Mouse (Mus musculus) embryonic facial prominence, embryonic 10.5 days (tissue): ENCODE results near the gene Ric3. TPM values are rescaled to one million over a fixed set of nuclear protein-coding genes. Genes with fewer than 3 reads are reported as not detected.
A peak's percentile ranks its signal among the peaks of the same experiment; 100 is the strongest.

Experiments
- DNase-seq: peaks from one replicate; pipeline ENCODE4 v3.0.0-alpha.2; 2017; ENCODE audit warnings: low spot score
- H3K27ac ChIP-seq: fragments of 300-500 bp; sonication (generic); replicated peaks from 2 replicates; pipeline ENCODE4 v1.5.1; 2016; ENCODE audit warnings: mild to moderate bottlenecking
- H3K27me3 ChIP-seq: fragments of 300-500 bp; sonication (generic); replicated peaks from 2 replicates; pipeline ENCODE4 v1.6.1; 2016; ENCODE audit warnings: low read depth, mild to moderate bottlenecking; ENCODE audit not compliant: poor library complexity, severe bottlenecking
- H3K36me3 ChIP-seq: fragments of 300-500 bp; sonication (generic); replicated peaks from 2 replicates; pipeline ENCODE4 v1.6.1; 2016; ENCODE audit warnings: mild to moderate bottlenecking, moderate library complexity
- H3K4me1 ChIP-seq: fragments of 300-500 bp; sonication (generic); 2 replicates; pipeline ENCODE4 v1.6.1; 2016
- H3K4me3 ChIP-seq: fragments of 300-500 bp; sonication (generic); 2 replicates; pipeline ENCODE4 v1.5.1; 2016; ENCODE audit warnings: mild to moderate bottlenecking, moderate library complexity
- H3K9me3 ChIP-seq: fragments of 300-500 bp; sonication (generic); 2 replicates; pipeline ENCODE4 v1.6.1; 2016; ENCODE audit warnings: mild to moderate bottlenecking
- WGBS: fragments of 180-500 bp; shearing (Covaris S2); methylation state at CpG from one replicate; pipeline ENCODE4 v1.1.7; 2016; 5-methylcytosine and 5-hydroxymethylcytosine counted together
- polyA plus RNA-seq: library from polyadenylated mRNA; unstranded; fragments of >200 nt; fragmentation: Nextera tagmentation; extraction: Ambion mirVana; gene quantifications from 2 replicates; pipeline ENCODE4 v1.2.1, GENCODE M21; 2016

Ric3 gene
- polyA plus RNA-seq, 1 experiment from 2014 or later, result 9.0 TPM

DNA sequence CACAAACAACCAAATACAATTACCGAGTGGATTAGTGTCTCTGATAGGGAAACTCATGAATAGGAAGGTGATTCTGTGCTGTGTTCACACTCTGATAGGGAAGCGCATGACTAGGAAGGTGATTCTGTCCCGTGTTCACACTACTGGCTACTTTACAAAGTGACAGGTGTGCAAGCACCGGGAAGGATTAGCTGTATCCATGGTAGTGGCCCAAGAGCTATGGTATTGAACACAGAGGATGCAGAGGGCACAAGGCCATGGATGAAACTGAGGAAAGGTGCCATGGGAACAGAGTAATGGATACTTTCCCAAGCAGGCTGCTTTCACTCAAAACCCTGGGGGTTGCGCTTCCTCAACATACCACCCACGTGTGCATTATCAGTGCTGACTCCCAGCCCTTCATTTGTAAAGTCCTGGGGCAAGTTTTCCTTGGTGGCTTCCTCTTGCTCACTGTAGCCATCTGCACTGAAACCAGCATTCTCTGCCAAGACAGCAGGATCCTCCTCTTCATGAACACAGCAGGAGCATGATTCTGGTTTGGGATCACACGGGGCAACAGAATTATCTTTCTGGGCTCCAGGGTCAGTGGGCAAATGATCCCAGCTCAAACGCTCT lies 44.9 kb downstream of the Ric3 start:
- H3K4me3 ChIP-seq, result no peak overlapping the region
- H3K27ac ChIP-seq, result no peak overlapping the region
- no peak for DNase-seq
- no peaks in the 10 kb centered on the region for H3K27me3 ChIP-seq
- 0 out of 2 replicates have a peak, but pooled peaks cover 5% of the 10 kb centered on the region for H3K36me3 ChIP-seq
- 80% methylated on average over 8 of the region's 8 CpGs for WGBS
- H3K9me3 ChIP-seq, result no peaks in the 10 kb centered on the region
- H3K4me1 ChIP-seq, result no peaks in the 10 kb centered on the region

DNA sequence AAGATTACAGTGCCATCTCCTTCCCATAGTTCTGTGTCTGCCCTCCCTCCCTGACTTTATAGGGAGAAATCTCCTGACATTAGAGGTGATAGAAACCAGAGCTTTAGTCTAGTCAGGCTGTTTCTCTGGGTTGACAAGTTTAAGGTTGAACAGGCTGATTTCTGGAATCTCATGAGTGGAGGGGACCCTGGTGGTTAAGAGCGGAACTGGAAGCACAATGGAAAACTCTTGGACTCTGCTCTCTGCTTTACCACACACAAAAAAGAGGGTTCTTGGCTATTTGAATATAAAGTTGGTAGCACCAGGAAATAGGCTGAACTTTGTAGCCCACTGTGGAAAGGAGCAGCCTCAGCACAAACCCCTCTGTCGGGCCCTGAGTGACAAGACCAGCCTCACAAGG lies 51.1 kb downstream of the Ric3 start:
- DNase-seq, result no peak
- WGBS, result 90% methylated on average over 2 of the region's 2 CpGs
- H3K27me3 ChIP-seq, result no peaks in the 10 kb centered on the region

DNA sequence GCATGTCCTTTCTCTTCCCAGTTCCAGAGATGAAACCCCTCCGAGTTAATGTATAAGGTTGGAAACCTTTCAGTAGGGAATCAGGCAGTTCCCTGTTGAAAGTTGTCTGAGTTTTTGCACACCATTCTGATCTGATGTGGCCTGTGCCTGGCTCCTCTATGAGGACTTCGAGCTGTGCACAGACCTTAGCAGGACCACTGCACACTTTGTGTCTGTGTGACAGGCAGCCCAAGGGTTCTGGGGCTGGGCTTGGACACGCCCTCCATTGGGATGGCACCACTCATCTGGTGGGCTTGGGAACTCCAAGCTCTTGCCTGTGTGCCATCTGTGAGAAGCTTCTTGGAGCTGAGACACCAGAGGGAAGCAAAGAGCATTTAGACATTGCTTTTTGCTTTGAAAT lies 51.8 kb downstream of the Ric3 start:
- H3K4me3 ChIP-seq, result no peak overlapping the region
- no peaks in the 10 kb centered on the region for H3K27me3 ChIP-seq
- H3K4me1 ChIP-seq, result no peaks in the 10 kb centered on the region
- WGBS, result 88% methylated on average over 3 of the region's 3 CpGs
- no peaks in the 10 kb centered on the region for H3K9me3 ChIP-seq
- no peak overlapping the region for H3K27ac ChIP-seq
- no peak for DNase-seq
- H3K36me3 ChIP-seq, result no peaks in the 10 kb centered on the region; the same call in 1 of the 2 replicates

More for the DNA sequence above, 51.1 kb downstream of the Ric3 start:
- no peak overlapping the region for H3K27ac ChIP-seq
- no peak overlapping the region for H3K4me3 ChIP-seq
- no peaks in the 10 kb centered on the region; the same call in 1 of the 2 replicates for H3K36me3 ChIP-seq
- no peaks in the 10 kb centered on the region for H3K9me3 ChIP-seq
- H3K4me1 ChIP-seq, result no peaks in the 10 kb centered on the region

DNA sequence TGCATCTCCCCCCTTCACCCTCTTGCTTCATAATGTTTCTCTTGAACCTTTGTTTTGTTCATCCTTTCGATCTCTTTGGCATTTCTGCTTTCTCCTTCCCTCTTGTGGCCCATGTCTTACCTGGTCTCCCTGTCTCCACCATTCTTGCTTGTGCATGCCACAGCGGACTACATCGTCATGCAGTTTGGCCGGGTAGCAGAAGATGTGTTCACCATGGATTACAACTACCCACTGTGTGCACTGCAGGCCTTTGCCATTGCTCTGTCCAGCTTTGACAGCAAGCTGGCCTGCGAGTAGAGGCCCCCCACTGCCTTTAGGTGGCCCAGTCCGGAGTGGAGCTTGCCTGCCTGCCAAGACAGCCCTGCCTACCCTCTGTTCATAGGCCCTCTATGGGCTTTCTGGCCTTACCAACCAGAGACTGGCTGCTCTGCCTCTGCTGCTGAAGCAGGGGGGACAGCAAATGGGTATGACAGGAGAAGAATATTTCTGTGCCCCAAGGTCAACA lies 53.1 kb downstream of the Ric3 start:
- Histone ChIP-seq H3K4me3 (no peak overlapping the region), H3K9me3 (no peaks in the 10 kb centered on the region), H3K27me3 (no peaks in the 10 kb centered on the region), H3K27ac (no peak overlapping the region), H3K36me3 (no peaks in the 10 kb centered on the region; the same call in 1 of the 2 replicates), H3K4me1 (no peaks in the 10 kb centered on the region)
- whole genome bisulfite sequencing, result 87% methylated on average over 6 of the region's 6 CpGs
- no peak for DNase-seq

DNA sequence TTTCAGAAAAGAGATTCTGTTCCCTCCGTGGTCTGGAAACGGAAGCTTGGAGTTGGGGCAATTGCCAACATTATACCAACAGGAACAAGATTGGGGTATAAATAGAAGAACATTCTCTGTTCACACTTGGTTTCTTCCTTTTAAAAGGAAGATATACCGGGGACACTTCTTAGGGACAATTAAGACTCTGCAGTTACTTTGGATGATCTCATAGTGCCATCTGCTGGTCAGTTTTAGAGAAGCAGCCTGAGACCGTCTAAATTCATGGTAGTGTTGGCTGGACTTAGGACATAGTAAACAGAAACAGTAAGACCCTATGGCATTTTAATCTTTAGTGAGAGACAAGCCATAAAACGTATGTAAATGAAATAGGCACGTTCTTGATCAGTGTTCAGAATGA lies 54.9 kb downstream of the Ric3 start:
- WGBS, result 35% methylated on average over 6 of the region's 6 CpGs
- H3K4me1 ChIP-seq, result peaks cover 4% of the 10 kb centered on the region; the same call in 1 of the 2 replicates
- peak; percentile 52 for DNase-seq

DNA sequence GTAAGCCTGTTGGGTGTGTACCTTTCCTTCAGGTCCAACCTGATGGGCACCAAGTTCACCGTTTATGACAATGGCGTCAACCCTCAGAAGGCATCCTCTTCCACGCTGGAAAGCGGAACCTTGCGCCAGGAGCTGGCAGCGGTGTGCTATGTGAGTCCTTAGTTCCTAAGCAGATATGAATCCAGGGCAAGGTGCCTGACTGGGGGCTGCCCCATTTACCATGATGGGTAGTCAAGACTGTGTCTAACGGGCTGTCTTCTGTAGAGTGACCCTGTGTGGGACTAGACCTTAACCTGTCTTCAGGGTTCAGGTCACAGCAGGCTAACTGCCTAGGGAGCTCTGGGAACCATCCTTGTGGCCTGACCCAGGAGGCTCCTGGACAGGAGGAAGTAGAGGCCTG lies 55.4 kb downstream of the Ric3 start:
- no peaks in the 10 kb centered on the region for H3K9me3 ChIP-seq
- DNase-seq, result no peak
- WGBS, result 95% methylated on average over 7 of the region's 7 CpGs
- H3K27me3 ChIP-seq, result no peaks in the 10 kb centered on the region
- peaks cover 4% of the 10 kb centered on the region; the same call in 1 of the 2 replicates for H3K4me1 ChIP-seq
- H3K4me3 ChIP-seq, result no peak overlapping the region
- no peak overlapping the region for H3K27ac ChIP-seq
- no peaks in the 10 kb centered on the region; the same call in 1 of the 2 replicates for H3K36me3 ChIP-seq

More for the DNA sequence above, 54.9 kb downstream of the Ric3 start:
- Histone ChIP-seq H3K27me3 (no peaks in the 10 kb centered on the region), H3K4me3 (no peak overlapping the region), H3K27ac (no peak overlapping the region), H3K36me3 (no peaks in the 10 kb centered on the region; the same call in 1 of the 2 replicates), H3K9me3 (no peaks in the 10 kb centered on the region)

DNA sequence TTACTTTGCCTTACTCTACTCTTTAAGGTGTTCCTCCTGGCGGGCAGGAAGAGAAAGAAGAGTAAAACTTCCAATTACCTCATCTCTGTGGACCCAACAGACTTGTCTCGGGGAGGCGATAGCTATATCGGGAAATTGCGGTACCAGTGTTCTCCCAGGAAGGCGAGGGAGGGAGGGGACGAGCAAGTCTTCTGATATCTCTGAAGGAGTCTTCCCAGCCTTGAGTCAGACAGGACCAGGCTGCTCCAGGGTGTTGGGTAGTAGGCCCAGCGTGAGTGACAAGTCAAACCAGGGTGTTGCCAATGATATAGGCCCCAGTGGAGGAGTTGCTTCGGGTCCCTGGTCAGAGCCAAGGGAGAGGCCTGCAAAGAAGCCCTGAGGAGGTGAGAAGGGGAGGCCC lies 56.2 kb downstream of the Ric3 start:
- Histone ChIP-seq H3K27me3 (no peaks in the 10 kb centered on the region), H3K9me3 (no peaks in the 10 kb centered on the region), H3K4me1 (peaks cover 4% of the 10 kb centered on the region; the same call in 1 of the 2 replicates), H3K36me3 (no peaks in the 10 kb centered on the region; the same call in 1 of the 2 replicates), H3K4me3 (no peak overlapping the region), H3K27ac (no peak overlapping the region)
- no peak for DNase-seq
- WGBS, result 89% methylated on average over 9 of the region's 9 CpGs

DNA sequence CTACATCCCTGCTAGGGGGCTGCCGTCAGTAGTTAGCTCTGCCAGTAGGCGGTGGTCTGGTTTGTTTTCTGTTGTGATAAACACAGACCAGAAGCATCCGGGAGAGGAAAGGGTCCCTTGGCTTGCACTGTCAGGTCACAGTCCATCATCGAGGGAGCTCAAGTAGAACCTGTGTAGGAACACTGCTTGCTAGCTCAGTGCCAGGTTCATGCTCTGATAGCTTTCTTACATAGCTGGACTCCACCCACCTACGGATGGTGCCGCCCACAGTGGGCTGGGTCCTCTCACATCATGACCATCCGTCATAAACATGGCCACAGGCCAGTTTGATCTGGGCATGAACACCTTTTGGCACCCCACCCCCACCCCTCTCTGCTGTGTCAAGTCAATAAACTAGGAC lies 57.4 kb downstream of the Ric3 start:
- no peak overlapping the region for H3K27ac ChIP-seq
- H3K9me3 ChIP-seq, result no peaks in the 10 kb centered on the region
- no peaks in the 10 kb centered on the region; the same call in 1 of the 2 replicates for H3K36me3 ChIP-seq
- 84% methylated on average over 7 of the region's 7 CpGs for WGBS
- no peaks in the 10 kb centered on the region for H3K27me3 ChIP-seq
- H3K4me1 ChIP-seq, result peaks cover 4% of the 10 kb centered on the region; the same call in 1 of the 2 replicates
- DNase-seq, result no peak
- no peak overlapping the region for H3K4me3 ChIP-seq

DNA sequence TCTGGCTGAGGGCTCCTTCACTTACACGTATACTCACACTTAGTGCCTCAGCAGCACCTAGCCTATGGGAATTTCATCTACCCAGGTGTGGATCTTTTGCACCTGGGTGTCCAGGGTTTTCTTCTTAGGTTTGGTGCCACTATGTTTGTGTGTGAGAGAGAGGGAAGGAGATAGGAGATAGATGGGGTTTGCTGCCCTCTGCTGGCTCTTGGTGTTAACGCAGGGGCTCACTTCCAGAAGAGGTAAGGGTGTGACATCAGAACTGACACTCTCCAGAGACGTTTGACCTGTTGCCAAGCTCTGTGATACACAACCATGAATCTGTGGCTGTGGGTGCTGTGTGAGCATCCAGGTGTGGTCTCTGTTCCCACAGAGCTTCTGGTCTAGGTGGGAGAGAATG lies 61.7 kb downstream of the Ric3 start:
- Histone ChIP-seq H3K9me3 (no peaks in the 10 kb centered on the region), H3K27ac (no peak overlapping the region), H3K27me3 (no peaks in the 10 kb centered on the region), H3K4me3 (no peak overlapping the region), H3K36me3 (no peaks in the 10 kb centered on the region; the same call in 1 of the 2 replicates), H3K4me1 (peaks cover 9% of the 10 kb centered on the region)
- DNase-seq, result peak; percentile 73
- 19% methylated on average over 3 of the region's 3 CpGs for WGBS

DNA sequence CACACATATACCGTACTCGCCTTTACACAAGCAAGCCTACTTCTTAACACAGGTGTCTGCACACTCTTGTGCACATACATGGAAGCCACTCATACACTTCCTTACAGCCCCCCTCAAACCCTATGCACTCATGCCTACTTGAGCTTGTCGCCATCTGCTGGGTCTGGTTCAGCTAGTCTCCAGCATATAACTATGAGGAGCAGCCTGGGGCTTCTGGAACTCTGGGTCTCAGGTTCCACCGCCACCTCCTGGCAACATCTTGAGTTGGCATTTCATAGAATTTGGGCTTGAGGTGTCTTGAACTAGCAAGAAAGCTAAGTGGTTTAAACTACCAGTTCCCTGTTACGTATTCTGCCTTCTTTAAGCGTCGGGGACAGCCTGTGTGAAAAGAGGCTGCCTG lies 63.9 kb downstream of the Ric3 start:
- Histone ChIP-seq H3K27me3 (peaks cover 8% of the 10 kb centered on the region; the same call in 1 of the 2 replicates), H3K36me3 (no peaks in the 10 kb centered on the region), H3K27ac (no peak overlapping the region), H3K9me3 (no peaks in the 10 kb centered on the region), H3K4me1 (peaks cover 9% of the 10 kb centered on the region), H3K4me3 (no peak overlapping the region)
- no peak for DNase-seq
- WGBS, result 85% methylated on average over 7 of the region's 7 CpGs

DNA sequence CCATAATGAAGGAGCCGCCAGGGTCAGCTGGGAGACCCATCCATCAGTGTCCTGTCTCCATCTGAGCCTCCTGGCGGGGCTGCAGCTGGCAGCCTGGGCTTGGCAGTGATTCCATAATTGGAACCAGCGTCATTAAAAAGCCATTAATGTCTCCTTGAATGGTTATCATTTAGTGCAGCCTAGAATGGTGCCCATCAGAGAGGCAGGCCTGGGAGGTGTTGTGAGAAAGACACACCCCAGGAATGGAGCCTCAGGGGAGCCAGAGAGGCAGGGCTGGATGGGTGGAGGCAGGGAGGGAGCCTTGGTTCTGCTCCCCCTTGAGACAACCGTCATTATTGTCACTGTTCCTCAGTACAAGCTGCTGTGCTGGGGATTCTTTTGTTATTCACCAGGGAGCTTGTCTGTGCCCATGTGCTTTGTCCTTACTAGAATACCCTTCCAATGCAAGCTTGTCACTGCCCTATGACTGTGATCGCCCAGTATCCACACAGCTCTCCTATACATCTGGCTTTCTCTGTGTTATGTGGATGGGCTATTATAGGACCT lies 66.7 kb downstream of the Ric3 start:
- WGBS, result 49% methylated on average over 5 of the region's 5 CpGs
- Histone ChIP-seq H3K36me3 (no peaks in the 10 kb centered on the region), H3K27me3 (peaks cover 36% of the 10 kb centered on the region), H3K4me1 (peaks cover 21% of the 10 kb centered on the region), H3K4me3 (no peak overlapping the region), H3K27ac (no peak overlapping the region), H3K9me3 (no peaks in the 10 kb centered on the region)
- no peak for DNase-seq

DNA sequence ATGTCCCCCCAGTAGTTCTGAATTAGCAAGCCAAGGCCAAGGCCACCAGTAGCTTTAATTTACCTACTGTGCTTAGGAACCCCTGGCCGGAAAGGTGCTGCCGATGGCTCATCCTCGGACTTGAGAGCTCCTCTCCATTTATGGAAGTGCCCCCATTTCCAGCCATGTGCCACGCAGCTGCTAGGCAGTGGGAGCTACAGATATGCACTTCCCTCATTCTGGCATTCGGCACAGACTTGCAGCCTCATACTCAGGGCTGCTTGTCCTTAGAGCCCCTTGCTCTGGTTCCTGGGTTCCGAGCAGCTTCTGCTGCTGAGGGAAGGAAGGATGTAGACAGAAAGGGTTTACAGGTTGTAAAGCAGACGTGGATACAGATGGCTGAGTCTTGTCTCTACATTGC lies 68.3 kb downstream of the Ric3 start:
- H3K4me3 ChIP-seq, result no peak overlapping the region
- H3K27ac ChIP-seq, result no peak overlapping the region
- DNase-seq, result no peak
- H3K27me3 ChIP-seq, result peaks cover 52% of the 10 kb centered on the region
- peaks cover 33% of the 10 kb centered on the region for H3K4me1 ChIP-seq
- H3K9me3 ChIP-seq, result no peaks in the 10 kb centered on the region
- WGBS, result 85% methylated on average over 7 of the region's 7 CpGs
- H3K36me3 ChIP-seq, result no peaks in the 10 kb centered on the region

DNA sequence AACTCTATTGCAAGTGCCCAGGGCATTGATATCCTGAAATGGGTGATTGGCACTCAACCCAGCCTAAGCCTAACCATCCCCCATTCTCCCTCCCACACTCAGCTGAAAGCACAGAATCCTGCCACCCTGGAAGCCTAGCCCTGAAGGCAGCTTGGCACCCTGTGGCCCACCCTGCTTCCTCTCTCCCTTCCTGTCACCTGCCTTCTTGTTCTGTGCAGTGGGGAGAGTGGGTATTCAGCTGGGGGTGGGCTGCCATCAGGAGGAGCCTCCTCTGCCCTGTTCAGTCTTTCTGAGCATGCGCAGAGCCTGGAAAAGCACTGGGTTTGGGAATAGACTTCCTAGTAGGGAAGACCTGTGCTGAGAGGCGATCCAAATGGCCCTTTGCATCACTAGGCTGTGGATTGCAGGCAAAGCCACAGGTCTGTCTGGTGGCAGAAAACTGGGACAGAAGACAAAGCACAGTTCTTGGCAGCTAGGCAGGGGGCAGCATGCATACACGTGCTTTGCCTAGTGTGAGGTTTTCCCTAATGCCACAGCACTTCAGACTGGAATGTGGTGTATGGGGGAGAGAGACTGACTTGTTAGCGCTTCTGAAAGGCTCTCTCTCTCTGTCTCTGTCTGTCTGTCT lies 70.0 kb downstream of the Ric3 start:
- no peak overlapping the region for H3K4me3 ChIP-seq
- H3K27me3 ChIP-seq, result peaks cover 69% of the 10 kb centered on the region
- peaks cover 33% of the 10 kb centered on the region for H3K4me1 ChIP-seq
- DNase-seq, result no peak
- 41% methylated on average over 4 of the region's 4 CpGs for WGBS
- no peaks in the 10 kb centered on the region for H3K9me3 ChIP-seq
- H3K36me3 ChIP-seq, result no peaks in the 10 kb centered on the region
- H3K27ac ChIP-seq, result no peak overlapping the region
